Mouse (Mus musculus) 3134 (cell line): ENCODE data around the gene Uqcrq.

Experiments used
- DNase-seq: peaks from one replicate; pipeline ENCODE4 v3.0.0-alpha.2; 2011; ENCODE audit warnings: low spot score; ENCODE audit not compliant: insufficient read length; ENCODE audit errors: extremely low read depth

Gene Uqcrq

DNA sequence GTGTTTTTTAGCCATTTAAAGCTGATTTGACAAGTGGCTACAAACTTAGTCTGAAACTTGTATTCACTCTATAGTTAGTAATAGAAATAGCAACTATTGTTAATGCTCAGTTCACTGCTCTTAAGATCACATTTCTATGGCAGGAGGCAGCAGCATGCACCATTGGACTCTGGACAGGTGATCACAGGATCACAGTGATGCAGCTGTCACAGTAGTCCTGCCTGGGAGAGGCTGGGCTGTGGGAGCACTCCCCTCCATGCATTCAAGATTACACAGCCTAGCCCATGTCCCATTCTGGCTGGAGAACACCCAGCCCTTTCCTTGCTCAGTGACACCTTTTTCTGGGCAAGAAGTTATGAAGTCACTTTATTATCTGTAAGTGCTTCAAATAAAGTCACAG lies 12.6 kb downstream of the Uqcrq start:
- no peak for DNase-seq

DNA sequence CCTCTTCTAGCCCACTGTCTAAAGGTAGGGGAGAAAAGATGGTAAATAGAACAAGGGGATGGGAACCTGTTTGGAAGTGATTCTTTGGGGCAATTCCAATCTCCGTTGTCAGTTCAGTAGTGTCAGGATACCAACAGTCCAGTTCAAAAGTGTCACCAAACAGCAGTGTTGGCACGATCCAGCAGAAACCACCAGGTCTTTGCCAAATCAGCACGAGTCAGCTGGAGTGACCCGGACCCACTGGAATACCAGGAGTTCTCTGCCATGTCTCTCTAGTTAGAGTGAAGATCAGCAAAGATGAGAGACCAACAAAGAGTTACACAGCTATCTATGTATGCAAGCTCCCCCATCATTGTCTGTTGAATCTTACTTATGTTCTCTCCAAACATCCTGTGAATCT lies 16.8 kb downstream of the Uqcrq start:
- no peak for DNase-seq

DNA sequence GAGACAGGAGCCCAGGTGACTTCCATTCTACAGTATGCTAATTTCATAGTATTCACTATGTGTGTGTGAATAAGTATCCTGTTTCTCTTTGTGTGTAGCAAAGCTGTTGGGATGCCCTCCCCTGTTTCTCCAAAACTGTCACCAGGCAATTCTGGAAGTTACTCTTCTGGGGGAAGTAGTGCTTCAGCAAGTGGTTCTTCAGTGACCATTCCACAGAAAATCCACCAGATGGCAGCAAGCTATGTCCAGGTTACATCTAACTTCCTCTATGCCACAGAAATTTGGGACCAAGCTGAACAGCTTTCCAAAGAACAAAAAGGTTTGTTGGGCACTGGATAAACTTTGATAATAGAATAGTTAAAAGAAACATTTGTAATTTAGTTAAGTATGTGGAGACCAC lies 18.9 kb downstream of the Uqcrq start:
- no peak for DNase-seq

DNA sequence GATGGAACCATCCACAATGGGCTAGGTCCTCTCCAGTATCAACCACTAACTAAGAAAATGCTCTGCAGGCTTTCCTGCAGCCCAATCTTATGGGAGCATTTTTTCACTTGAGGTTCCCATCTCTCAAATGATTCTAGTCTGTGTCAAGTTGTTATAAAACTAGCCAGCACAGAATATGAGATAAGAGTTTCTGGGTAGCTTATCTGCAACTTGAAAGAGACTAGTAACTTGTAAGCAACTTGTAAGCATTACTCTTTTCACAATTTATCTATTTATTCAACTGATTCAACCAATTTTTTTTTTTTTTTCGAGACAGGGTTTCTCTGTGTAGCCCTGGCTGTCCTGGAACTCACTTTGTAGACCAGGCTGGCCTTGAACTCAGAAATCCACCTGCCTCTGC lies 27.0 kb downstream of the Uqcrq start:
- DNase-seq: no peak

DNA sequence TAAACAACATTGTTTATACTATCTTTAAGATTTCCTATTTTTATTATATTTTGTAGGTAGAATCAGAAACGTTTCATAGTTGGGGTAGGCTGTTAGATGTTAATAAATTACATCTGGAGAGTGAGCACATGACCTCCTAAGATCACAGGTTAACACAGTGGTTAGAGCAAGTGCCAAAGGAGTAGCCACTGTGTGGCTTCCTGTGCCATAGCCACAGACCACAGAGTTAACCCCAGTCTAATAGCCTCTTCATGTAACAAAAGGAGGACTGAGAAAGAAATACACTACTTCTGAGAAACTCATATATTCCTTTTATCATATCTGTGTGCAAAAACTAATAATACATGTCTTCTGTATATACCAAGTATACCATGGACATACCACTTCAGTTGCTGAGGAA lies 36.8 kb downstream of the Uqcrq start:
- DNase-seq: no peak

DNA sequence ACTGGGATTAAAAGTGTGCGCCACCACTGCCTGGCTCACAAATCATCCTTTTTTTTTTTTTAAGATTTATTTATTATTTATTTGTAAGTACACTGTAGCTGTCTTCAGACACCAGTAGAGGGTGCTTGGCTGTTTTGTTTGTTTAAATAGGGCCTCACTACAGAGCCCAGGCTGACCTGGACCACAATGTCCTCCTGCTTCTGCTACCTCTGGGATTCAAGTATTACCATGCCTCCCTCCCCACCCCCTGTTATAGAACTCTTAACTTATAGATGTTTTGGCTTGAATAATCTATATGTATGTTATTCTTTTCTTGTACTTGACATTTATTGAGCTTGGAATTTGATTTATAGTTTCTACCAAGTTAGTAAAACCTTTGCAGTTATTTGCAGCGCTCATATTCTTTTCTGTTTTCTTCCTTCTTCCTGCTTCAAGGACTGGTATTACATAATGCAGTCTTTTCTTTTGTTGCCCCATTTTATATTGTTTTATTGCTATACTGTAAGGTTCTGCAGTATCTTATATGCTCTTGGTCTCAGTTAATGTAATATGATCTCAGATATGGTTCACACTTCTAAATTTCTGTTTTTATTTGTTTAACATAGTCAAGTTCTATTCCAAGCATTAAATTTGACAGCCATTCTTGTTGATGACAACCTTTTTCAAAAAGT lies 46.7 kb downstream of the Uqcrq start:
- DNase-seq: no peak

DNA sequence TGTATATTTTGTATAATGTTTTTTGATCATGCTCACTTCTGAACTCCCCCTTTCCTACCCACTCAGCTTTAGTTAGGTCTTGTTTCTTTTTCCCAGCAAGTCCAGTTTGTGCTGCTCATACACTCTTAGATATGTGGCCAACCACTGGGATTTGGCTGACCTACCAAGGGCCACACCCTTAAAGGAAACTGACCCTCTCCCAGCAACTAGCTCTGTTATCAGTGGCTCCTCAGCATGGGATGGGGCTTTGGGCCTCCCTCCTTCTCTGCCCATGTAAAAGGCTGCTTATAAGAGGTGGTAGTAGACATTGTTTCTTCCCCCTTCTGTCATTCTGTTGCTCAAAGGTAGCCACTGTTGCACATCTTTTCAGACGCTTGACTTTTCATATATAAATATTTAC lies 51.7 kb downstream of the Uqcrq start:
- DNase-seq: no peak
